Mouse (Mus musculus) testis, adult 2 months (tissue): ENCODE results near the gene Cd300e. TPM values are rescaled to one million over a fixed set of nuclear protein-coding genes. Genes with fewer than 3 reads are reported as not detected.

Experiments
- H3K27ac ChIP-seq: fragments of 200-500 bp; 2 replicates; pipeline ENCODE4 v1.5.1; 2012; ENCODE audit warnings: low read depth, low read length; ENCODE audit not compliant: control insufficient read depth, insufficient read depth
- H3K27me3 ChIP-seq: fragments of 200-500 bp; 2 replicates; pipeline ENCODE4 v1.6.1; 2012; ENCODE audit warnings: mild to moderate bottlenecking, low read length, moderate library complexity; ENCODE audit not compliant: control insufficient read depth, insufficient read depth
- H3K36me3 ChIP-seq: fragments of 200-500 bp; 2 replicates; pipeline ENCODE4 v1.6.1; 2012; ENCODE audit warnings: mild to moderate bottlenecking, low read length; ENCODE audit not compliant: control insufficient read depth, insufficient read depth
- H3K4me1 ChIP-seq: fragments of 200-500 bp; 2 replicates; pipeline ENCODE4 v1.6.1; 2012; ENCODE audit warnings: low read length; ENCODE audit not compliant: control insufficient read depth, insufficient read depth
- H3K4me3 ChIP-seq: fragments of 200-500 bp; 2 replicates; pipeline ENCODE4 v1.5.1; 2012; ENCODE audit warnings: low read depth, mild to moderate bottlenecking, low read length, moderate library complexity, mixed read lengths; ENCODE audit not compliant: control insufficient read depth
- CTCF ChIP-seq: fragments of 200-500 bp; IDR thresholded peaks from 2 replicates; pipeline ENCODE4 v1.5.1; 2012; ENCODE audit warnings: low read depth, mild to moderate bottlenecking, inconsistent platforms, low read length, moderate library complexity; ENCODE audit not compliant: control insufficient read depth, insufficient read depth, insufficient replicate concordance
- POLR2A ChIP-seq: fragments of 200-500 bp; IDR thresholded peaks from 2 replicates; pipeline ENCODE4 v1.6.1; 2012; ENCODE audit warnings: low read depth, mild to moderate bottlenecking, inconsistent platforms, low read length, moderate library complexity; ENCODE audit not compliant: control insufficient read depth
- polyA plus RNA-seq: library from polyadenylated mRNA; depleted of rRNA; stranded (reverse); fragments of >200 nt; gene quantifications from 2 replicates; pipeline ENCODE4 v1.2.3, GENCODE M21; 2012

The Cd300e gene
- polyA plus RNA-seq, 1 experiment = not detected

GRCm38 (mm10) chr11:115083376-115084139, 21.6 kb upstream of the Cd300e start:
- H3K27me3 ChIP-seq = no peaks in the 10 kb centered on the region
- TF ChIP-seq POLR2A (no peak), CTCF (peak; percentile 91)
- no peak overlapping the region for H3K4me3 ChIP-seq
- H3K27ac ChIP-seq = no peak overlapping the region
- H3K4me1 ChIP-seq = no peaks in the 10 kb centered on the region
- no peaks in the 10 kb centered on the region for H3K36me3 ChIP-seq

- H3K27me3 ChIP-seq = no peaks in the 10 kb centered on the region
- TF ChIP-seq POLR2A = no peak
- TF ChIP-seq CTCF = no peak
- no peak overlapping the region for H3K4me3 ChIP-seq
- H3K27ac ChIP-seq = no peak overlapping the region
- H3K36me3 ChIP-seq = no peaks in the 10 kb centered on the region
- no peaks in the 10 kb centered on the region for H3K4me1 ChIP-seq
Observed at GRCm38 (mm10) chr11:115082196-115082595, 20.2 kb upstream of the Cd300e start.

- H3K36me3 ChIP-seq = no peaks in the 10 kb centered on the region
- no peak overlapping the region for H3K27ac ChIP-seq
- H3K4me1 ChIP-seq = no peaks in the 10 kb centered on the region
- no peak for TF ChIP-seq POLR2A
- peak; percentile 21; the same call in 1 of the 2 replicates for TF ChIP-seq CTCF
- H3K4me3 ChIP-seq = no peak overlapping the region
- no peaks in the 10 kb centered on the region for H3K27me3 ChIP-seq
Observed at GRCm38 (mm10) chr11:115081373-115081772, 19.4 kb upstream of the Cd300e start.

- Histone ChIP-seq H3K4me1 (no peaks in the 10 kb centered on the region), H3K36me3 (no peaks in the 10 kb centered on the region), H3K27ac (no peak overlapping the region), H3K27me3 (no peaks in the 10 kb centered on the region), H3K4me3 (no peak overlapping the region)
- TF ChIP-seq POLR2A = no peak
- peak; percentile 50; the same call in 1 of the 2 replicates for TF ChIP-seq CTCF
Observed at GRCm38 (mm10) chr11:115080886-115081285, 18.9 kb upstream of the Cd300e start.

- no peaks in the 10 kb centered on the region for H3K4me1 ChIP-seq
Observed at GRCm38 (mm10) chr11:115078680-115079079, 16.7 kb upstream of the Cd300e start.

GRCm38 (mm10) chr11:115077436-115077835, 15.5 kb upstream of the Cd300e start:
- Histone ChIP-seq H3K27me3 (no peaks in the 10 kb centered on the region), H3K36me3 (no peaks in the 10 kb centered on the region), H3K4me3 (no peak overlapping the region), H3K27ac (no peak overlapping the region), H3K4me1 (no peaks in the 10 kb centered on the region)
- TF ChIP-seq POLR2A (no peak; the same call in 1 of the 2 replicates), CTCF (no peak)

More at GRCm38 (mm10) chr11:115078680-115079079, 16.7 kb upstream of the Cd300e start:
- H3K36me3 ChIP-seq = no peaks in the 10 kb centered on the region
- no peak overlapping the region for H3K27ac ChIP-seq
- no peak overlapping the region for H3K4me3 ChIP-seq
- no peaks in the 10 kb centered on the region for H3K27me3 ChIP-seq
- TF ChIP-seq POLR2A (no peak), CTCF (no peak)

GRCm38 (mm10) chr11:115075859-115076258, 13.9 kb upstream of the Cd300e start:
- Histone ChIP-seq H3K4me1 (no peaks in the 10 kb centered on the region), H3K27me3 (no peaks in the 10 kb centered on the region), H3K27ac (no peak overlapping the region), H3K36me3 (no peaks in the 10 kb centered on the region), H3K4me3 (no peak overlapping the region)
- TF ChIP-seq CTCF = no peak
- no peak for TF ChIP-seq POLR2A
